Mouse (Mus musculus) stomach, postnatal 0 days (tissue): ENCODE results near the gene Bicc1.

Experiments
- CTCF ChIP-seq: IDR thresholded peaks from 2 replicates; pipeline ENCODE4 v1.5.1; 2016; ENCODE audit warnings: antibody characterized with exemption, low read depth, mild to moderate bottlenecking, moderate library complexity
- EP300 ChIP-seq: optimal IDR thresholded peaks from 2 replicates; pipeline ENCODE3; 2016; ENCODE audit warnings: antibody characterized with exemption

GRCm38 (mm10) chr10:71049294-71049693 lies 110.2 kb downstream of the Bicc1 start:
- no peak for TF ChIP-seq CTCF
- TF ChIP-seq EP300: no peak
